ENCODE assay signal across 7 mouse cellular contexts in genomic region chr7:139683706-139684552, GRCm38 (mm10). TPM values are rescaled to one million over a fixed set of nuclear protein-coding genes. Genes with fewer than 3 reads are reported as not detected.
DNase-seq lines count a peak whose midpoint lies in the region; ATAC-seq lines count a peak whose summit lies in the region.

Gene Cfap46, minus strand, starts transcription at chr7:139683817.

- H3K4me3 ChIP-seq in intestine, embryonic 15.5 days (replicated peaks) = peak within 1 kb of the TSS; percentile 51

- intact Hi-C loops in gastrocnemius, postnatal 36 days (cut with DNase I) = loop anchor here (2.0 kb wide), 1 partner anchor 35 kb away; no protein-coding TSS in a partner anchor
- intact Hi-C loops in left cerebral cortex, postnatal 14 days (cut with DNase I) = loop anchor here (2.0 kb wide), 1 partner anchor 35 kb away; no protein-coding TSS in a partner anchor

- peak within 1 kb of the TSS; percentile 96 for H3K4me2 ChIP-seq in intestine, embryonic 15.5 days (replicated peaks)

- peaks cover 7% of the 10 kb centered on the region; the same call in 1 of the 2 replicates for H3K4me1 ChIP-seq in intestine, embryonic 15.5 days (replicated peaks)

- H3K9ac ChIP-seq in intestine, embryonic 15.5 days = peak within 1 kb of the TSS; percentile 36

- DNase-seq in adrenal gland, adult 18-20 months (ENCODE audit: low spot score in 2 of 2) = peak; percentile 75 to 80
- peak; percentile 93 for DNase-seq in embryo, embryonic 10 days (ENCODE audit: low spot score)
- peak; percentile 66 to 78 for DNase-seq in gastrocnemius, postnatal 36 days
- peak; percentile 70 to 71 for DNase-seq in left cerebral cortex, postnatal 14 days (ENCODE audit: low spot score in 2 of 2)
- DNase-seq in right cerebral cortex, postnatal 36 days (ENCODE audit: low spot score in 2 of 2) = peak; percentile 69 to 76

- H3K9me3 ChIP-seq in intestine, embryonic 15.5 days = no peaks in the 10 kb centered on the region

- H3K36me3 ChIP-seq in intestine, embryonic 15.5 days = no peaks in the 10 kb centered on the region

- under 1% methylated on average over 31 of the region's 31 CpGs for WGBS in intestine, embryonic 15.5 days

- H3K27ac ChIP-seq in intestine, embryonic 15.5 days = peak within 1 kb of the TSS; percentile 36; the same call in 1 of the 2 replicates

- ATAC-seq in intestine, embryonic 15.5 days = peak; percentile 94
- peak; percentile 55 for ATAC-seq in megakaryocyte-erythroid progenitor cell, adult 5-6 weeks (replicated peaks; ENCODE audit: low FRiP score, low TSS enrichment, poor library complexity, severe bottlenecking)

- no peaks in the 10 kb centered on the region for H3K27me3 ChIP-seq in intestine, embryonic 15.5 days (replicated peaks)

RNA-seq across cellular contexts. Expression of gene Cfap46, which starts in this region (rescaled TPM):
- total RNA-seq in adrenal gland, adult 18-20 months (2021) = under 1 TPM; 0.64 to 0.93 TPM
- total RNA-seq in gastrocnemius, postnatal 36 days (2021) = under 1 TPM; 0.02 to 0.05 TPM
- 0.13 and 0.31 TPM in 2 replicates for polyA plus RNA-seq in intestine, embryonic 15.5 days (2015; fragmentation: Nextera tagmentation; extraction: Ambion mirVana)
- 1 to 10 TPM; 1.6 to 2.2 TPM for total RNA-seq in left cerebral cortex, postnatal 14 days (2021)
- total RNA-seq in megakaryocyte-erythroid progenitor cell, adult 5-6 weeks (2014; fragmentation: Nextera tagmentation) = not detected in 2 replicates
- not detected in 2 replicates for total RNA-seq in megakaryocyte-erythroid progenitor cell, adult 5-6 weeks (2017)

Comparison
In these comparisons a context has a peak if more than half of its experiments do, and no peak if none do; other contexts are left out.
1. Peak in every context shown above with its lines: DNase-seq, ATAC-seq, H3K4me3 ChIP-seq and H3K27ac ChIP-seq.
2. Peak in DNase-seq in adrenal gland, adult 18-20 months; RNA of the gene not detected or under 1 TPM.
3. Peak in DNase-seq in gastrocnemius, postnatal 36 days; RNA of the gene not detected or under 1 TPM.
4. Peak in ATAC-seq, H3K4me3 ChIP-seq, H3K27ac ChIP-seq, H3K9ac ChIP-seq and H3K4me2 ChIP-seq in intestine, embryonic 15.5 days; RNA of the gene not detected or under 1 TPM.
5. Peak in ATAC-seq in megakaryocyte-erythroid progenitor cell, adult 5-6 weeks; RNA of the gene not detected or under 1 TPM.